In the genomic region with DNA sequence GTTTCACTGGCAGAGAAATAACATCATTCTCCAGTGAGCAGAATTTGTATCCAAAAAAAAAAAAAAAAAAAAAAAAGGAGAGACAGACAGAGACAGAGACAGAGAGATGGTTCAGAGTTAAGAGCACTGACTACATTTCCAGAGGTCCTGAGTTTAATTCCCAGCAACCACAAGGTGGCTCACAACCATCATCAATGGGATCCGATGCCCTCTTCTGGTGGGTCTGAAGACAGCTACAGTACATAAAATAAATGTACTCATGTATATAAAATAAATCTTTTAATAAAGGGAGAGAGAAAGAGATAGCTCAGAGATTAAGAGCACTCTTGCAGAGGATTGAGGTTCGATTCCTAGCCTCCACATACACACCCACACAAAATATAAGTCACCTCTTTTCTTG, we compare ENCODE assay signal across 25 mouse cellular contexts. TPM values are rescaled to one million over a fixed set of nuclear protein-coding genes. Genes with fewer than 3 reads are reported as not detected.
DNase-seq lines count a peak whose midpoint lies in the region; ATAC-seq and TF ChIP-seq lines count a peak whose summit lies in the region.
"Had no signal": no experiment of that assay in that cellular context is flagged by ENCODE, and none has a peak within 500 bp of the region (broad histone marks: within the 10 kb centered on the region; RNA-seq: fewer than 3 reads in every experiment).

No protein-coding gene starts in this region.

- ATAC-seq in stomach, postnatal 0 days (ENCODE audit: low FRiP score, low TSS enrichment), result no peak
- ATAC-seq: CD4-positive, CD25-positive, alpha-beta regulatory T cell, adult 4 months; forebrain, embryonic 16.5 days; hindbrain, embryonic 16.5 days; inflammation-experienced regulatory T-cells, adult 6 months had no signal

- 74% methylated on average over 2 of the region's 2 CpGs for WGBS in stomach, postnatal 0 days

- no peak overlapping the region for H3K4me3 ChIP-seq in layer of hippocampus, adult 2 months
- H3K4me3 ChIP-seq in ES-Bruce4 (ENCODE audit: low read depth, low read length), result peak overlapping the region; percentile 66
- peak overlapping the region; percentile 42 to 78 for H3K4me3 ChIP-seq in MEL (ENCODE audit: control insufficient read depth in 1 of 2, insufficient read depth in 1 of 2, low read depth in 2 of 2, low read length in 2 of 2)
- no peak overlapping the region for H3K4me3 ChIP-seq in stomach, postnatal 0 days (ENCODE audit: low read depth, low read length)
- H3K4me3 ChIP-seq: embryonic facial prominence, embryonic 13.5 days; forebrain, embryonic 12.5 days; heart, embryonic 10.5 days; hindbrain, embryonic 12.5 days had no signal

- H3K27ac ChIP-seq in layer of hippocampus, adult 2 months, result no peak overlapping the region
- H3K27ac ChIP-seq in ES-Bruce4 (ENCODE audit: insufficient read depth, low read length) (peak overlapping the region; percentile 30), MEL (ENCODE audit: control insufficient read depth, low read depth, low read length) (peak overlapping the region; percentile 52)
- H3K27ac ChIP-seq in stomach, postnatal 0 days (replicated peaks), result no peak overlapping the region
- H3K27ac ChIP-seq: embryonic facial prominence, embryonic 13.5 days; forebrain, embryonic 12.5 days; heart, embryonic 10.5 days; hindbrain, embryonic 12.5 days had no signal

- H3K4me1 ChIP-seq in ES-Bruce4 (ENCODE audit: control insufficient read depth, insufficient read depth, low read length) (peaks cover 2% of the 10 kb centered on the region), MEL (ENCODE audit: control insufficient read depth in 1 of 2, insufficient read depth in 2 of 2, low read length in 2 of 2) (peaks cover 6 to 28% of the 10 kb centered on the region in 2 experiments)
- no peaks in the 10 kb centered on the region for H3K4me1 ChIP-seq in stomach, postnatal 0 days (replicated peaks; ENCODE audit: control insufficient read depth, insufficient read depth)
- H3K4me1 ChIP-seq: embryonic facial prominence, embryonic 13.5 days; forebrain, embryonic 12.5 days; heart, embryonic 10.5 days; hindbrain, embryonic 12.5 days had no signal

- H3K79me2 ChIP-seq in MEL (ENCODE audit: control insufficient read depth, insufficient read depth, low read length, poor library complexity), result no peaks in the 10 kb centered on the region

- TF ChIP-seq RAD21 in MEL (IDR thresholded peaks at IDR 0.05; ENCODE audit: low read depth, low read length), result peak; percentile 22

- H3K27me3 ChIP-seq in ES-Bruce4 (ENCODE audit: control insufficient read depth, insufficient read depth, low read length, poor library complexity, severe bottlenecking), result no peaks in the 10 kb centered on the region
- H3K27me3 ChIP-seq in MEL (ENCODE audit: control insufficient read depth in 1 of 2, insufficient read depth in 2 of 2, low read length in 2 of 2), result no peaks in the 10 kb centered on the region
- H3K27me3 ChIP-seq in stomach, postnatal 0 days (ENCODE audit: control insufficient read depth, insufficient read depth, low read length), result no peaks in the 10 kb centered on the region
- H3K27me3 ChIP-seq: embryonic facial prominence, embryonic 13.5 days; forebrain, embryonic 12.5 days; hindbrain, embryonic 12.5 days had no signal

- H3K36me3 ChIP-seq in ES-Bruce4 (ENCODE audit: control insufficient read depth, insufficient read depth, low read length, poor library complexity, severe bottlenecking) (0 out of 2 replicates have a peak, but pooled peaks cover 2% of the 10 kb centered on the region), MEL (ENCODE audit: control insufficient read depth in 1 of 2, insufficient read depth in 2 of 2, low read length in 2 of 2) (peaks cover 0 to 29% of the 10 kb centered on the region in 2 experiments; a peak in 2 of 4 replicates)
- H3K36me3 ChIP-seq in stomach, postnatal 0 days (ENCODE audit: control insufficient read depth, insufficient read depth, low read length), result no peaks in the 10 kb centered on the region
- H3K36me3 ChIP-seq: embryonic facial prominence, embryonic 13.5 days; forebrain, embryonic 12.5 days; G1E; heart, embryonic 10.5 days; hindbrain, embryonic 12.5 days had no signal

- peak; percentile 45 for TF ChIP-seq CTCF in layer of hippocampus, adult 2 months (conservative IDR thresholded peaks at IDR 0.05)
- TF ChIP-seq CTCF in ES-Bruce4 (IDR thresholded peaks at IDR 0.05; ENCODE audit: low read depth, low read length) (peak; percentile 19), MEL (IDR thresholded peaks at IDR 0.05 in 2 of 3, conservative IDR thresholded peaks at IDR 0.05 in 1 of 3; ENCODE audit: control insufficient read depth in 1 of 3, insufficient read depth in 1 of 3, low read depth in 2 of 3, low read length in 3 of 3, poor library complexity in 1 of 3, severe bottlenecking in 1 of 3) (peak in 2 of 3 experiments; percentile 43 to 79; a peak in 4 of 6 replicates)
- TF ChIP-seq CTCF in stomach, postnatal 0 days (IDR thresholded peaks at IDR 0.05; ENCODE audit: low read depth), result peak; percentile 33

- no peak for TF ChIP-seq EP300 in ES-Bruce4 (IDR thresholded peaks at IDR 0.05; ENCODE audit: insufficient read depth, low read depth, low read length)
- TF ChIP-seq EP300 in MEL (IDR thresholded peaks at IDR 0.05; ENCODE audit: low read depth in 1 of 2, low read length in 2 of 2), result no peak
- no peak for TF ChIP-seq EP300 in stomach, postnatal 0 days (optimal IDR thresholded peaks at IDR 0.05)

- no peak for DNase-seq in layer of hippocampus, adult 2 months (ENCODE audit: low spot score in 2 of 2)
- DNase-seq in layer of hippocampus, postnatal 14 days (ENCODE audit: low spot score in 2 of 2), result no peak
- peak; percentile 58 for DNase-seq in MEL (ENCODE audit: low read depth, low spot score)
- no peak for DNase-seq in stomach, postnatal 0 days (ENCODE audit: low spot score)
- no peak for DNase-seq in gastrocnemius, postnatal 4 days (ENCODE audit: low spot score in 2 of 2)
- no peak for DNase-seq in lung, postnatal 4 days
- DNase-seq: adrenal gland, postnatal 10 days; B cell, adult 2 months; cerebellum, adult 11-12 months; cerebellum, adult 9-10 months; cerebellum, postnatal 25 days; gastrocnemius, postnatal 10 days; heart, postnatal 10 days; heart, postnatal 4 days; kidney, adult 18-20 months had no signal

- no peak overlapping the region for H3K4me2 ChIP-seq in stomach, postnatal 0 days (replicated peaks; ENCODE audit: low read depth)
- H3K4me2 ChIP-seq: embryonic facial prominence, embryonic 13.5 days; forebrain, embryonic 12.5 days; hindbrain, embryonic 12.5 days had no signal

- no peak for TF ChIP-seq POLR2A in ES-Bruce4 (IDR thresholded peaks at IDR 0.05; ENCODE audit: insufficient read depth, low read length)
- TF ChIP-seq POLR2A in MEL (IDR thresholded peaks at IDR 0.05; ENCODE audit: control insufficient read depth in 1 of 2, insufficient read depth in 1 of 2, low read depth in 1 of 2, low read length in 2 of 2, poor library complexity in 1 of 2), result no peak

- H3K9ac ChIP-seq in ES-Bruce4 (ENCODE audit: low read depth, poor library complexity, severe bottlenecking) (peak overlapping the region; percentile 66; the same call in 1 of the 2 replicates), MEL (ENCODE audit: control insufficient read depth, low read depth, low read length, poor library complexity, severe bottlenecking) (peak overlapping the region; percentile 62)
- H3K9ac ChIP-seq in stomach, postnatal 0 days (ENCODE audit: low read length), result no peak overlapping the region
- H3K9ac ChIP-seq: embryonic facial prominence, embryonic 13.5 days; forebrain, embryonic 12.5 days; hindbrain, embryonic 12.5 days had no signal

- H3K9me3 ChIP-seq in ES-Bruce4 (replicated peaks; ENCODE audit: control insufficient read depth, insufficient read depth, low read length, poor library complexity, severe bottlenecking) (0 out of 2 replicates have a peak, but pooled peaks cover 3% of the 10 kb centered on the region), MEL (replicated peaks; ENCODE audit: insufficient read depth, low read length) (no peaks in the 10 kb centered on the region)
- no peaks in the 10 kb centered on the region for H3K9me3 ChIP-seq in stomach, postnatal 0 days (ENCODE audit: control insufficient read depth, low read length)
- H3K9me3 ChIP-seq: embryonic facial prominence, embryonic 13.5 days; forebrain, embryonic 12.5 days; G1E; heart, embryonic 10.5 days; hindbrain, embryonic 12.5 days had no signal

RNA-seq across cellular contexts. Expression of a gene that starts 37.8 kb away (rescaled TPM):
- 1 to 10 TPM in 1 of 2 experiments, under 1 TPM in 1; 0.56 to 1.5 TPM for total RNA-seq in layer of hippocampus, adult 2 months (2021)
- total RNA-seq in layer of hippocampus, postnatal 14 days (2021), result 1 to 10 TPM in 1 of 2 experiments, under 1 TPM in 1; 0.65 to 1.3 TPM
- 0.37 TPM in 1 of 2 replicates, not detected in the other for polyA plus RNA-seq in ES-Bruce4 (2011; ENCODE audit: insufficient read depth, insufficient read length, low read depth, missing spikeins)
- total RNA-seq in MEL (2012; rRNA removed), result not detected in 2 replicates
- polyA plus RNA-seq in MEL (2012; ENCODE audit: insufficient read depth in 1 of 2, insufficient read length in 2 of 2, low read depth in 1 of 2, low replicate concordance in 2 of 2, missing spikeins in 1 of 2), result not detected
- 0.06 and 0.17 TPM in 2 replicates for polyA plus RNA-seq in stomach, postnatal 0 days (2015; fragmentation: Nextera tagmentation; extraction: Ambion mirVana)
- total RNA-seq in gastrocnemius, postnatal 4 days (2021), result under 1 TPM; 0.20 to 0.29 TPM
- polyA plus RNA-seq: G1E; inflammation-experienced regulatory T-cells, adult 6 months had no signal

RNA-seq across cellular contexts. Expression of a gene that starts 39.0 kb away (rescaled TPM):
- 100 to 1,000 TPM; 537 to 571 TPM for total RNA-seq in layer of hippocampus, adult 2 months (2021)
- total RNA-seq in layer of hippocampus, postnatal 14 days (2021), result 100 to 1,000 TPM; 634 to 664 TPM
- polyA plus RNA-seq in ES-Bruce4 (2011; ENCODE audit: insufficient read depth, insufficient read length, low read depth, missing spikeins), result 266 and 305 TPM in 2 replicates
- 177 and 180 TPM in 2 replicates for total RNA-seq in MEL (2012; rRNA removed)
- 100 to 1,000 TPM in 1 of 2 experiments, not detected in 1; 246 TPM for polyA plus RNA-seq in MEL (2012; ENCODE audit: insufficient read depth in 1 of 2, insufficient read length in 2 of 2, low read depth in 1 of 2, low replicate concordance in 2 of 2, missing spikeins in 1 of 2)
- polyA plus RNA-seq in stomach, postnatal 0 days (2015; fragmentation: Nextera tagmentation; extraction: Ambion mirVana), result 491 and 535 TPM in 2 replicates
- total RNA-seq in gastrocnemius, postnatal 4 days (2021), result 100 to 1,000 TPM; 644 to 708 TPM

RNA-seq across cellular contexts. Expression of a gene that starts 51.5 kb away (rescaled TPM):
- total RNA-seq in layer of hippocampus, adult 2 months (2021), result 10 to 100 TPM; 43.7 to 51.9 TPM
- total RNA-seq in layer of hippocampus, postnatal 14 days (2021), result 10 to 100 TPM; 37.0 to 41.1 TPM
- polyA plus RNA-seq in ES-Bruce4 (2011; ENCODE audit: insufficient read depth, insufficient read length, low read depth, missing spikeins) (23.6 and 29.9 TPM in 2 replicates), MEL (2012; ENCODE audit: insufficient read depth in 1 of 2, insufficient read length in 2 of 2, low read depth in 1 of 2, low replicate concordance in 2 of 2, missing spikeins in 1 of 2) (10 to 100 TPM in 1 of 2 experiments, not detected in 1; 50.0 TPM)
- total RNA-seq in MEL (2012; rRNA removed), result 35.2 and 42.4 TPM in 2 replicates
- polyA plus RNA-seq in stomach, postnatal 0 days (2015; fragmentation: Nextera tagmentation; extraction: Ambion mirVana), result 14.6 and 17.7 TPM in 2 replicates
- total RNA-seq in gastrocnemius, postnatal 4 days (2021), result 10 to 100 TPM; 20.8 to 22.7 TPM

RNA-seq across cellular contexts. Expression of a gene that starts 51.6 kb away (rescaled TPM):
- total RNA-seq in layer of hippocampus, adult 2 months (2021), result 10 to 100 TPM; 55.5 to 59.2 TPM
- total RNA-seq in layer of hippocampus, postnatal 14 days (2021), result 10 to 100 TPM; 52.5 to 55.9 TPM
- polyA plus RNA-seq in ES-Bruce4 (2011; ENCODE audit: insufficient read depth, insufficient read length, low read depth, missing spikeins), result 67.3 and 80.1 TPM in 2 replicates
- 146 and 147 TPM in 2 replicates for total RNA-seq in MEL (2012; rRNA removed)
- polyA plus RNA-seq in MEL (2012; ENCODE audit: insufficient read depth in 1 of 2, insufficient read length in 2 of 2, low read depth in 1 of 2, low replicate concordance in 2 of 2, missing spikeins in 1 of 2), result 100 to 1,000 TPM; 187 to 334 TPM
- polyA plus RNA-seq in stomach, postnatal 0 days (2015; fragmentation: Nextera tagmentation; extraction: Ambion mirVana), result 40.3 and 43.6 TPM in 2 replicates
- total RNA-seq in gastrocnemius, postnatal 4 days (2021), result 10 to 100 TPM; 38.3 to 38.9 TPM

Comparison
In these comparisons a context has a peak if more than half of its experiments do, and no peak if none do; other contexts are left out.
1. H3K27ac ChIP-seq: peak in ES-Bruce4 (single experiment) and MEL (single experiment); none in layer of hippocampus, adult 2 months (single experiment) and stomach, postnatal 0 days (single experiment).
2. H3K4me3 ChIP-seq: peak in ES-Bruce4 (single experiment) and MEL (2 of 2); none in layer of hippocampus, adult 2 months (single experiment) and stomach, postnatal 0 days (single experiment).
3. Peak in every context shown above with its lines, with median percentiles within 50 percentile points of each other: CTCF ChIP-seq.